Mouse (Mus musculus): ENCODE measurements around the gene Dlat.

Gene Dlat

GRCm38 (mm10) chr9:50596973-50597372, 62.6 kb downstream of the Dlat start:
- in situ Hi-C loops (cut with MboI, MseI), result no loop called here

- in situ Hi-C loops (cut with MboI, MseI), result loop anchor here (5.0 kb wide), 1 partner anchor 68 kb away; the partner anchor contains the start of gene Pts
Observed at GRCm38 (mm10) chr9:50594794-50595417, 64.7 kb downstream of the Dlat start.

DNA sequence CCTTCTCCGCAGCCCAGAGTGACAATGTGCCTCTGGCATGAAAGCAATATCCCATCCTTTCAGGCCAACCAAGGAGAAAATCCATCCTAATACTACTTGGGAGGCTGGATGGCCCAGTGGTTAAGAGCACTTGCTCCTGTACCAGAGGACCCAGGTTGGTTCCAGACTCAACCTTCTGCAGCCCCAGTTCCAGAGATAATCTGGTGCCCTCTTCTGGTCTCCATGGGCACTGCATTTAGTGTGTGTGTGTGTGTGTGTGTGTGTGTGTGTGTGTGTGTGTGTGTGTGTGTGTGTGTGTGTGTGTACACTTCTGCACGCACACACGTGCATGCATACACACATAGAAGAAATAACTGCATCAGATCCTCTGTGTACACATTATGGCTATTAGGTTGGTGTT, 66.0 kb downstream of the Dlat start:
- in situ Hi-C loops (cut with MboI, MseI), result loop anchor here (5.0 kb wide), 1 partner anchor 66 kb away; the partner anchor contains the start of gene Pts

GRCm38 (mm10) chr9:50592955-50593354, 66.6 kb downstream of the Dlat start:
- in situ Hi-C loops (cut with MboI, MseI), result loop anchor here (5.0 kb wide), 1 partner anchor 66 kb away; the partner anchor contains the start of gene Pts

GRCm38 (mm10) chr9:50590856-50591518, 68.6 kb downstream of the Dlat start:
- in situ Hi-C loops (cut with MboI, MseI), result loop anchor here (5.0 kb wide), 1 partner anchor 64 kb away; the partner anchor contains the start of gene Pts

DNA sequence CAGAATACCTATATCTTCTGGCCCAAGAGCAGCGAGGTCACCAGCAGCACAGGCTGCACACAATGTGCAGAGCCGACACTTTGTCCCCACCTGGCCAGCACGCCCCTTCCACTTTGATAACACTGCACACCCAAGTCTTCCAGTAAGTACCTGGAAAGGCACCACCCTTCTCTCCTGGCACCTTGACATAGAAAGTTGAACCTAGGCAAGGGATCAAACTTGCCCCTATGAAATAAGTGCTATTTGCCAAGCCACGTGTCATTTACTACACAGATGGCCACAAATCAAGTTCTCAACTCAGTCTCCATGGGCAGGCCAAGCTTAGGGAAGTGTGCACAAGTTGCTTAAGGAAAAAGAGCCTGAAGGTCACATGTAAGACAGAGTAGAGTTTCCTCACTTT, 72.6 kb downstream of the Dlat start:
- in situ Hi-C loops (cut with MboI, MseI), result no loop called here

DNA sequence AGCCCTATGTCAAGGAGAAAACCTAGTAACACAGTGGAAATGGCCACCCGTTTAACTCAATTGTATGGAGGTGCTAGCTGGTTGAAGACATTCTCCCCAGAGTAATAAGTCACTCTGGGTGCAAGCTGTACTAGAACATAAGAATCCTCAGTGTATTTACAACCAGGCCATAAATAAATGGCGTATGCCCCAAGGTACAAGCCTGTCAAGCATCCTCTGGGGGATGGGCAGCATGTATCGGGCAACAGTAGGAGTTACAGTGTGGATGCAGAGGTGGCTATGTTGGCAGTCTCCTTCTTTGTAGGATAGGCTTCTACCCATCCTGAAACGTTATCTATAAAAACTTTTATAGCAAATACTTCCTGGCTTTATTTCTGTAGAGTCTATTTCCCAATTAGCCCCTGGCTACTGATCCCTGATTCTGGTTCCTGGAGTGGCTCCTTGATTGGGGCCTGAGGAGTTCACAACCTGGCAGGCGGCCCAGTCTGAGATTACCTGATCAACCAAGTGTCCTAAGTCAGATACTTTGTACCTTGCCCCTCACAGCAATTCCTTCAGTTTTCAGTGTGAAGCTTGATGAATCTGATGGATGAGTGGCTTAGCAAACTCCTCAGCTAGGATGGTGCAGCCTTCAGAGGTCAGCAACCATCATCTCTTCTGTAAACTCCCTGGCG, 74.3 kb downstream of the Dlat start:
- in situ Hi-C loops (cut with MboI, MseI), result no loop called here

Measured in T-helper 1 cell (primary cell).